22 mouse cellular contexts compared by ENCODE assay signal in the genomic region with DNA sequence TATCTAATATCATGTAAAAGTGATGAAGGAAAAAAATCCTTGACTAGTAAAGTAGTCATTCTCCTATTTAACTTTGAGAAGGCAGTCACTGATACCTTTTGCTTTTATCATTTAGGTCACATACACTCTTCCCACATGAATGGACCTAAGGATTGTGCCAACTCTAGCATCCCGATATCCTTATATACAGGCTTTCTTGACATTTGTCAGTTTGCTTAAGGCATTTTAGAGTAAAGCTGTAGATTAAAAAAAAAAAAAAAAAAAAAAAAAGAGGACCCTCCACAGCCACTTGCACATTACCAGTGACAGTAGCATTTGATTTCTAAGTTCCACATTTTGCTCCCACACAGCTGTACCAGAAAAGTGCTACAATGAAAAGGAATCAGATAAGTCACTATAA.
DNase-seq lines count a peak whose midpoint lies in the region; ATAC-seq and TF ChIP-seq lines count a peak whose summit lies in the region.
"Had no signal": no experiment of that assay in that cellular context is flagged by ENCODE, and none has a peak within 500 bp of the region (broad histone marks: within the 10 kb centered on the region; RNA-seq: fewer than 3 reads in every experiment).

No protein-coding gene starts in this region.

- WGBS in midbrain, embryonic 13.5 days = 71% methylated on average over 1 of the region's 1 CpGs
- 40% methylated on average over 1 of the region's 1 CpGs for WGBS in midbrain, postnatal 0 days
- WGBS in heart, embryonic 10.5 days = 88% methylated on average over 1 of the region's 1 CpGs

- H3K4me1 ChIP-seq in midbrain, embryonic 13.5 days (replicated peaks) = no peaks in the 10 kb centered on the region
- no peaks in the 10 kb centered on the region for H3K4me1 ChIP-seq in midbrain, postnatal 0 days (ENCODE audit: insufficient read depth, low read length)
- no peaks in the 10 kb centered on the region for H3K4me1 ChIP-seq in heart, embryonic 10.5 days
- H3K4me1 ChIP-seq: embryonic facial prominence, embryonic 10.5 days; embryonic facial prominence, embryonic 12.5 days; forebrain, embryonic 13.5 days; forebrain, embryonic 15.5 days had no signal

- ATAC-seq in midbrain, embryonic 13.5 days = 0 out of 2 replicates have a peak, but pooled peaks have one; percentile 65
- ATAC-seq in midbrain, postnatal 0 days (ENCODE audit: low FRiP score) = no peak
- ATAC-seq: CD4-positive, CD25-positive, alpha-beta regulatory T cell, adult 4 months; forebrain, embryonic 13.5 days; forebrain, embryonic 15.5 days; forebrain, postnatal 0 days had no signal

- no peaks in the 10 kb centered on the region for H3K36me3 ChIP-seq in midbrain, embryonic 13.5 days
- no peaks in the 10 kb centered on the region for H3K36me3 ChIP-seq in midbrain, postnatal 0 days (ENCODE audit: insufficient read depth, low read length)
- no peaks in the 10 kb centered on the region for H3K36me3 ChIP-seq in heart, embryonic 10.5 days
- H3K36me3 ChIP-seq: embryonic facial prominence, embryonic 10.5 days; embryonic facial prominence, embryonic 12.5 days; forebrain, embryonic 15.5 days; G1E had no signal

- H3K27me3 ChIP-seq in midbrain, embryonic 13.5 days = no peaks in the 10 kb centered on the region
- no peaks in the 10 kb centered on the region for H3K27me3 ChIP-seq in midbrain, postnatal 0 days (ENCODE audit: insufficient read depth, low read length)
- no peaks in the 10 kb centered on the region for H3K27me3 ChIP-seq in heart, embryonic 10.5 days (ENCODE audit: insufficient read depth, poor library complexity, severe bottlenecking)
- H3K27me3 ChIP-seq: CH12.LX; embryonic facial prominence, embryonic 12.5 days; forebrain, embryonic 13.5 days; forebrain, embryonic 15.5 days had no signal

- H3K4me3 ChIP-seq in midbrain, embryonic 13.5 days (replicated peaks) = no peak overlapping the region
- no peak overlapping the region for H3K4me3 ChIP-seq in midbrain, postnatal 0 days (ENCODE audit: low read depth, low read length)
- no peak overlapping the region for H3K4me3 ChIP-seq in heart, embryonic 10.5 days
- H3K4me3 ChIP-seq: embryonic facial prominence, embryonic 10.5 days; embryonic facial prominence, embryonic 12.5 days; forebrain, embryonic 13.5 days; forebrain, embryonic 15.5 days had no signal

- no peak for TF ChIP-seq CTCF in midbrain, postnatal 0 days (IDR thresholded peaks at IDR 0.05)

- no peak overlapping the region for H3K4me2 ChIP-seq in midbrain, embryonic 13.5 days (replicated peaks)
- no peak overlapping the region for H3K4me2 ChIP-seq in midbrain, postnatal 0 days (ENCODE audit: low read depth, low read length, poor library complexity, severe bottlenecking)
- H3K4me2 ChIP-seq: embryonic facial prominence, embryonic 12.5 days; forebrain, embryonic 13.5 days; forebrain, embryonic 15.5 days had no signal

- DNase-seq in midbrain, postnatal 0 days (ENCODE audit: low spot score) = no peak
- DNase-seq in retina, postnatal 1 day = peak; percentile 51
- DNase-seq in retina, embryonic 14.5 days (ENCODE audit: low spot score) = no peak
- no peak for DNase-seq in heart, embryonic 10.5 days (ENCODE audit: low spot score)
- DNase-seq: adrenal gland, adult 2 months; adrenal gland, postnatal 10 days; adrenal gland, postnatal 25 days; B cell, adult 2 months; cerebellum, adult 11-12 months; cerebellum, adult 2 months; cerebellum, adult 9-10 months; cerebellum, postnatal 10 days; cerebellum, postnatal 25 days; forebrain, postnatal 0 days had no signal

- H3K27ac ChIP-seq in midbrain, embryonic 13.5 days = no peak overlapping the region
- H3K27ac ChIP-seq in midbrain, postnatal 0 days (ENCODE audit: low read depth, low read length) = no peak overlapping the region
- no peak overlapping the region for H3K27ac ChIP-seq in heart, embryonic 10.5 days
- H3K27ac ChIP-seq: embryonic facial prominence, embryonic 10.5 days; embryonic facial prominence, embryonic 12.5 days; forebrain, embryonic 13.5 days; forebrain, embryonic 15.5 days had no signal

- H3K9me3 ChIP-seq in midbrain, embryonic 13.5 days = no peaks in the 10 kb centered on the region
- H3K9me3 ChIP-seq in midbrain, postnatal 0 days (ENCODE audit: low read length) = no peaks in the 10 kb centered on the region
- no peaks in the 10 kb centered on the region for H3K9me3 ChIP-seq in heart, embryonic 10.5 days
- H3K9me3 ChIP-seq: embryonic facial prominence, embryonic 10.5 days; embryonic facial prominence, embryonic 12.5 days; forebrain, embryonic 13.5 days; forebrain, embryonic 15.5 days had no signal

- H3K9ac ChIP-seq in midbrain, embryonic 13.5 days (replicated peaks) = no peak overlapping the region
- no peak overlapping the region for H3K9ac ChIP-seq in midbrain, postnatal 0 days (replicated peaks; ENCODE audit: low read length, poor library complexity, severe bottlenecking)
- H3K9ac ChIP-seq: embryonic facial prominence, embryonic 12.5 days; forebrain, embryonic 13.5 days; forebrain, embryonic 15.5 days; forebrain, postnatal 0 days had no signal
